Mouse (Mus musculus) liver, embryonic 14.5 days (tissue): Measurements from ENCODE around the gene Zmiz1.

Experiments used
- CTCF ChIP-seq: IDR thresholded peaks from 2 replicates; pipeline ENCODE4 v1.5.1; 2016; ENCODE audit warnings: antibody characterized with exemption, low read depth, control low read depth
- EP300 ChIP-seq: IDR thresholded peaks from 2 replicates; pipeline ENCODE4 v1.6.1; 2016; ENCODE audit warnings: antibody characterized with exemption, low read depth

- TF ChIP-seq EP300 (no peak), CTCF (no peak)
Measured at GRCm38 (mm10) chr14:25663649-25664309, 204.8 kb downstream of the Zmiz1 start.
